Mouse (Mus musculus): ENCODE results near the gene Olfr926.
"Not testable (repeated sequence)": the region's sequence is repeated elsewhere in the genome, so short reads cannot be mapped to it uniquely, and the experiment has no call there.

Olfr926 gene

GRCm38 (mm10) chr9:38876826-38877225 lies at the start of gene Olfr926:
TSS of gene Olfr926 (plus strand) at chr9:38877126.
- DNase-seq (ENCODE audit: low read depth, low spot score): no peak

- no peak for DNase-seq (ENCODE audit: low read depth, low spot score)
Observed at GRCm38 (mm10) chr9:38833027-38833426, 43.9 kb upstream of the Olfr926 start.

GRCm38 (mm10) chr9:38844149-38844548 lies 32.8 kb upstream of the Olfr926 start, which contains the start of gene Olfr924:
TSS of gene Olfr924 (plus strand) at chr9:38844449.
- no peak for DNase-seq (ENCODE audit: low read depth, low spot score)

DNA sequence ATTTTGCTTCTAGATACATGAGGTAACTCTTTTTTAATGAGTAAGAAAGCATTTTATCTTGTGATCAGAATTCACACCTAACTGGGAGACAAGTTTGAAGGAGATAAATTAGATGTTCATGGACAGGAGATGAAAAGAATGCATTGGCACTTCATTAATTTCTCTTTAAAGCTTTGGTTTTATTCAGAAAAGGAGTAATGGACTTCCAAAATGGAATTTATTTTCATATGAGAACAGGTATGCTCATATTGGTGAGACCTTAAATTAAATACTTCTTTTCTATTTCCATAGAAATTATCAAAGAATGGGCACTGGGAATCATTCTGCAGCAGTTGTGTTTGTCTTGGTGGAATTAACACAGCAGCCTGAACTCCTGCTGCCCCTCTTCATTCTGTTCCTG lies 22.2 kb upstream of the Olfr926 start, which contains the start of gene Olfr26:
TSS of gene Olfr26 (plus strand) at position 301 of the 400 bp plus-strand sequence.
- no peak for DNase-seq (ENCODE audit: low read depth, low spot score)

- not testable (repeated sequence) for DNase-seq (ENCODE audit: low read depth, low spot score)
Observed at GRCm38 (mm10) chr9:38874880-38875279, 2.0 kb upstream of the Olfr926 start.

Data from c-Kit-negative CD71-positive TER-119-positive erythroid progenitor cells, embryonic 14.5 days (primary cell).